Mouse (Mus musculus) cerebellum, adult 2 months (tissue): ENCODE results near the gene Agap2.

Experiments used
- CTCF ChIP-seq: fragments of 200-500 bp; IDR thresholded peaks from 2 replicates; pipeline ENCODE4 v1.5.1; 2011; ENCODE audit warnings: low read depth, mild to moderate bottlenecking, control low read depth, low read length, moderate library complexity, borderline replicate concordance; ENCODE audit not compliant: insufficient read depth
- POLR2A ChIP-seq: fragments of 200-500 bp; IDR thresholded peaks from 2 replicates; pipeline ENCODE4 v1.6.1; 2011; ENCODE audit warnings: low read length, control low read depth, borderline replicate concordance; ENCODE audit not compliant: insufficient read depth

- TF ChIP-seq POLR2A (no peak), CTCF (no peak)
Measured at GRCm38 (mm10) chr10:127061085-127061484, 14.0 kb upstream of the Agap2 start.
